Mouse (Mus musculus) kidney, postnatal 36 days (tissue): ENCODE results near the gene Slc19a3.
"Not testable (repeated sequence)": the region's sequence is repeated elsewhere in the genome, so short reads cannot be mapped to it uniquely, and the experiment has no call there.

Experiments used
- DNase-seq, 2 experiments: peaks; one replicate each; pipeline ENCODE4 v3.0.0; 2021 to 2022; ENCODE audit warnings: mixed read lengths in 2 of 2

Slc19a3 gene

DNA sequence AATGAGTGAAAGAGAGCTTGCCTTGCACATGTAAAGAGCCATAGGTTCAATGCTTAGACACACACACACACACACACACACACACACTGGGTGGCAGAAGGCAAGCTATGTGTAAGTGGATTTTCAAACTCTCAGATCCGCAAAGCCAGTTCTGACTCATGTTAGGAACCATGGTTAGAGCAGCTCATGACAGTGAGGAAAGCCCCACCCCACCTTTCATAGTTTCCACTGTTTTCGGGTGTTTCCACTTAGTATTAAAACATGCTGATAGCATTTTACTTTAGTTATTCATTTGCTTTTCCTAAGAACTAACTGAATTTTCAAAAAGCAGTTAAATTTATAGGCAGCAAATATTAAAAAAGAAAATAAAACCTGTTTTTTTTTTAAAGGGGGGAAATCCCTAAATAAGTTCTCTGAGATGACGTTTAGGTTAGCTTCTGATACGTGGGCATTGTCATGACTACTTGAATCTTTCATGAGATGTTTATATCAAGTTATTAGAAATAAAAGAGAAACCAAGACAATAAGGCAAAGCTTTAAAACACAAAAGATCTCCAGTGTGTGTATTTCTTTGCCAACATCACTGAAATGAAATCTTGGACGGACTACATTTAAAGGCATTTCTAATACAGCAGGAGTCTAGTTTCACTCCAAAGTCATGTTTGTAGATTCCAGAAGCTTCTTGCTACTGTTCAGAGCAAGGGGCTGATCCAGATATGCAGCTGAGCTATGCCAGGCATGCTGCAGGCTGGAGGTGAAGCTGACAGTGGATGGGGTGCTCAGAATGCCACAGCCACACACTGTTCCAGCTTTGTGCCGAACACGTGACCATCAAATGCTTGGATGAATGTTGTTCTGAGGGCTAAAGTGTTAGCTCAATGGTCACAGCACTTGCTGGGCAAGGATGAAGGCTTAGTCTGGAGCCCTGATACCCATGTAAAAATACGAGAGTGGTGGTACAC is 31.7 kb downstream of the Slc19a3 start:
- DNase-seq: no peak

DNA sequence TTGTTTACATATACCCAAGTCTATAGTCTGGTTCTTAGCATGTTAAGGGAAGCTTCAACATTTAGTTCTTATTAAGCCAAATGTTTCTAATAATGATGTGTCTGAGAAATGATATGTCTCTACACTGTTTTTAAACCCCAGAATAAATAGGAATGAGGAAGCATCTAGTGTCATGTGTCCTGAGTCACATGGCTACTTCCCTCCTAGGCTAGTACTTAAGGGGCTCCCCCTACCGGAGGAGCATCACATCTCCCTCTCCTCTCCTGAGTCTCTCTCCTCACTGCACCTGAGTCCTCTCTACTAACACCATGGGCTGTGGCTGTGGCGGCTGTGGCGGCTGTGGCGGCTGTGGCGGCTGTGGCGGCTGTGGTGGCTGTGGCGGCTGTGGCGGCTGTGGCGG is 37.9 kb downstream of the Slc19a3 start, which contains the start of gene Gm47959:
Gene Gm47959, plus strand, starts transcription at position 243 of the 400 bp plus-strand sequence.
- DNase-seq: not testable (repeated sequence)

DNA sequence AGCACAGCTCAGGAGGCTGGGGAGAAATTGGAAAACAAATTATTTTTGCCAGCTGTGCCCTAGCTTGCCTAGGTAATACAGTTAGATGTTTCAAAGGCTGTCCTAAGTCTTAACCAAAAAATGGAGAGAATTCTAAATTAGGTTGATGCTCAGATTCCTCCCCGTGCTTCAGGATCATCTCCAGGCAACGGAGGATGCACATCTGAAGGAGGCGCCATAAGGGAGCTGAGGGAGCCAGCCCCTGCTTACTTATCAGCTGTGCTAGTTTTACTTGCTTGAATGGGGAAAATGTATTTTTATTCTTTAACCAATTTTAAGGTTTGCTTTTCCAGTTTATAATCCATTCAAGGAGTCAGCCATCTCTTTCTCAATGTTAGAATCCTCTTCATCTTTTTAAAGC is 44.3 kb downstream of the Slc19a3 start:
- no peak for DNase-seq

DNA sequence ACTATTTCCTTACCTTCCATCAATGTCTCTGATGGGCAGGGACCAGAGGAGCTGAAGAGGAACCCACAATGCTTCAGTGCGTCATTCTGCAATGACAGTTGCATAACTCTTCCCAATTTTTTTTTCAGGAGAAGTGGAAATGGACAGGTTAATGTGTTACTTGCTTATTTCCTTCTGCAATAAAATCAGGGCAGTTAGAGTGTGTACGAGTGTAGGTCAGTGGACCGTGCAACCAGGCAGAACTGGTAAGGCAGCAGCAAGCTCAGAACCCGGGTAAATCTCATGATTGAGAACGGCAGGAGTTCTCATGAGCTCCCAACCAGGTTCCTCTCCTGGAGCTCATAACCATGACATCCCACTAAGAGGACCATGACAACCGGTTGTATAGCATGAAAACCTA is 46.2 kb downstream of the Slc19a3 start:
- DNase-seq: peak; percentile 67 to 83

DNA sequence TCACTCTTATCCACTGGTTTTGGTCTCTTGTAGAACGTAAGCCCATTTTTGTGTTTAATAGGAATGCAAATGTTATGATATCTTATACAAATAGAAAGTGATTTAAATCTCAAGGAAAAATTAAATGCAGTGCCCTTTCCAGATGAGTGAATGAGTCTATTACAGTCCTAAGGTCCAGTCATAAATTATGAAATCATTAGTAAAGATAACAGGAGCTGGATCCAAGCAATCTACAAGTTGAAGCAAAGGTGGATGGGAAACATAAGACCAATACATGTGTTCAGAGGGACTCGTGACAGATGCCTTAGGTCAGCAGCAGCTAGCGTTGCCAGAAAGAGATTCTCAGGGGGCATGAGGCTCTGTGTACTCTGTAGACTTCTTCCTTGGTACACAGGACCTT is 46.7 kb downstream of the Slc19a3 start:
- DNase-seq: no peak

DNA sequence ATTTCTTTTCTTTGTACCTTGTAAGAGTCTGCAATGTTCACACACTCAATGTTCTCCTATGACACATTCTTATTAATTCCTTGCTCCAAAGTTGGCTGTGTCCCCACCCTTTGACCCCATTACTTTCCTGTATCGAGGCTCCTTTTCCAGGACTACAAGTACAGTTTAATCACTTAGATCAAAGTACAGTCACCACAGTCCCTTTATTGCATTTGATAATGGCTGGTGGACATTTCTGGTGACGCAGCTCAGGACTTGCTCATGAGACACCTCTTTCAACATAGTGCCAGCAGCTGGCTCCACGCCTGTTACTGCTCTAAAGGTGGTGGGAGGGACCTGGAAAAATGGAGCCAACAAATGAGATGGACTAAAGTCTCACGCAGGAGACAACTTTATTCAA is 47.2 kb downstream of the Slc19a3 start:
- peak; percentile 44 to 54 for DNase-seq

DNA sequence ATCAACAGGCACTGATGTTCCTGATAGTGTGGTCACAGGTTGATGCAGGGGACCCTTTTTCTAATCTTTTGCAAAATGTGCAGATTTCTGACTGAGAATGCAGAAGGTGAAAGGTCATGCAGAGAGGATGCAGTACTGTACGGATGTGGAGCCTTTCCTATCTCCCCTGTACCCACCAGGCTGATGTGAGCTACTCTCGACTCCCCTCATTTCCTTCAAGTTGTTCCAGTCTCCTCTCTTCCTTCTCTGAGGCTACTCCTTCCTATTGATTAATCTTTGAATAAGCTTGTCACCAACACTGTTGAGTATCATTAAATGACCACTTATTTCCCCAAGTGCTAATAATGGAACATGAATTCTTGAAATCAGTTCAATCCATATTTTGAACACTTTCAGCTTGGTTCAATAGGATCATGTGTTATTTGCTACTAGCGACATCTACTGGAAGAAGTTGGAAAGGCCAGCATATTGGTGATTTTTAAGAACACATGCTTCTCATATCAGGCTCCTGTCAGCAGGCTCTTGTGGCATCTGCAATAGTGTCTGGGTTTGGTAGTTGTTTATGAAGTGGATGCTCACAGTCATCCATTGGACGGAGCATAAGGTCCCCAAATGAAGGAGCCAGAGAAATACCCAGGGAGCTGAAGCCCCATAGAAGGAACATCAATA is 50.6 kb downstream of the Slc19a3 start:
- DNase-seq: peak; percentile 62 to 69

DNA sequence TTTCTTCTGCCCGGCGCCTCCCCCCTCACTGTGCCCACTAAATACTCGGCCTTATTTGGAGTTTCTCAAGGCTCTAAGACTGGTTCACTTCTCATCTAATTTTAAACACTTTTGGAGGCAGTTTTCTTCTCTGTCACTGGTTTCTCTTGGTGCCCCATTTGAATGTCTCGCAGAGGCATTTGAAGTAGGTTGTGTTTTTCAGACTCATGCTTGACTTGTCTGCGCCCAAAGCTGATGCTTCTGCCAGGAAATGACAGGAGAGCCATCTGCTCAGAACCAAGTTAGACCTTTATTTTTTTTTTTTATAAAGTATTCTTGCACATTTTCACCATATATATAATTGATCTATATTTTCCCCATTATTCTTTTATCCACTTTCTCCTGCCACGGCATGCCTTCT is 51.5 kb downstream of the Slc19a3 start:
- DNase-seq: no peak

DNA sequence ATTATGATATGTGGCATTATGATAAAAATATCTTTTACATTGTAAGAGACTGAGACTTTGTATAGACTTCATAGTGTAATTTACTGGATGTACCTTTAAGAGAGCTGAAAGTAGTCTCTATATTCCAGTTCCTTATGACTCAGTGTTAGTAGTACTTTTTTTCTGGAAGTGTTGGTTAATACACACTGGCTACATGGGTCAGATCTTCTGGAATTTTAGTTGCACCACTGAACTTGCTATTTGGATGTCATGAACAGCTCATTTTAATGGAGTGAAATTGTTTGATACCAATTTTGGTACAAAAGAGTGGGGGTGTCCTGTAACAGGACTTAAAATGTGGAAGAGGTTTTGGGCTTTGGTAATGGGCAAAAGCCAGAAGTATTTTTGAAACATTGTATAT is 60.4 kb downstream of the Slc19a3 start:
- no peak for DNase-seq

DNA sequence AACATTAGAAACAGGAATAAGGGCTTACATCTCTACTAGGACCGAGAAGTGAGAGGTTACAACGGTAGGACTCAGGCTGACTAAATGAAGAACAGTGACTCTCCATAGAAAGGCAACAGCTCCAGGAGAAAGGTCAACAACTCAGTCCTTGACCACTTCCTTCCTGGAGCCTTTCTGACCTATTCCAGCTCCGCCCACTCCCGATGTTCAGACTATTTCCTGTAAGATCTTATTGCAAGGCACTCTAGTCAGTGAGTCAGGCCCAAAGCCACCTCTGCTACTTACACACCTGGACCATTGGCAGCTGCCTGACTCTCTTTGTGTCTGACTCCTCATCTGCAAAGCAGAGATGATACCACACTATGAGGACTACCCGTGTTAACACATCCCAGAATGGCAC is 62.5 kb downstream of the Slc19a3 start:
- DNase-seq: peak; percentile 21 to 29

DNA sequence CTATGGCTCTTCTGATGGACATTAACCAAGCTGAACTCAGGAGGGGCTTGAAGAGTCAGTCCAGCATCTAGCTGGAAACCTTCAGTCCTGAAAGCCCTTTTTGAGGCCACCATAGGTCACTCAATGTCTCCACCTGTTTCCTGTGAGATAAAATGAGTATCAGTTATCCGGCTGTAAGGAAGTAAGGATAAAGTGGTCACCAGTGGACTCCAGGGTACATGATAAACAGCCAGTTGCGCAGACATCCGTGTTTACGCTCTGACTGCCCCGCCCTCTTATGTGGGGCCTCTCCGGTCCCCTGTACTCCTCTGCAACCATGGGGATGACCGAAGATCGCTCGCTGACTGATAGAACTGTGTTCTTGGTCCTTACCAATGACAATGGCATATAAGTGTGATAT is 63.9 kb downstream of the Slc19a3 start:
- DNase-seq: peak in 1 of 2 experiments; percentile 10

DNA sequence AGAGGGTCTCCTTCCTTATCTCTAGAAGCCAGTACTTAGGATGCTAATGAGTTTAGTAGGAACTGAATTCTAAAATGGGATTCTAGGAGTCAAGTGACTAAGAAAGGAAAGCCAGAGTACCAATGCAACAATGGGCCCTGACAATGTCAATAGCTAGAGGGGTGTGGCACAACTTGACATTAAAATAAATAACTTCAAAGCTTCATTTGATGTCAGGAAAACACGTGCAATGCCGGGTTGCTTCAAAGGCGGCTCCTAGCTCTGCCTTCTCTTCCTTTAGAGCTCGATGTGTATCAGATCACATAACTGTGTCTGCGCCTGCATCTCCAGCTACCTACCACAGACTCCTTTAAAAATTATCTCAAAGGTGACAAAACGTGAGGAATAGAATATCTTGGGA is 64.3 kb downstream of the Slc19a3 start:
- DNase-seq: no peak

DNA sequence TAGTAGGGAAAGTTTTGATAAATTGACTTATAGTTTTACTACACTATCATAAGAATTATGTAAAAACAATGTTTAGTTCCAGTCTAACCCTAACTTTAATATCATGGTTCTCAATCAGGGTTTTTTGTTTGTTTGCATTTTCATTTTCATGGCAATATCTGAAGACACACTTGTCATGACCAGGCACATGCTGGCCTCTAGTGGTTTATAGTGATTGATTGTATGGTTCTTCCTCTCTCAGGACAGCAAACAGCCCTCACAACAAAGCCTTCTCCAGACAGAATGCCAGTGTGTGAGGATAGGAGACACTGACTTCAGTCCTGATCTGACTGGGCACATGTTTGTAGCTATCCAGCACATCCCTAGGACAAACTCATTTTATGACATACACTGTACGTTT is 65.0 kb downstream of the Slc19a3 start:
- DNase-seq: peak; percentile 9 to 42

DNA sequence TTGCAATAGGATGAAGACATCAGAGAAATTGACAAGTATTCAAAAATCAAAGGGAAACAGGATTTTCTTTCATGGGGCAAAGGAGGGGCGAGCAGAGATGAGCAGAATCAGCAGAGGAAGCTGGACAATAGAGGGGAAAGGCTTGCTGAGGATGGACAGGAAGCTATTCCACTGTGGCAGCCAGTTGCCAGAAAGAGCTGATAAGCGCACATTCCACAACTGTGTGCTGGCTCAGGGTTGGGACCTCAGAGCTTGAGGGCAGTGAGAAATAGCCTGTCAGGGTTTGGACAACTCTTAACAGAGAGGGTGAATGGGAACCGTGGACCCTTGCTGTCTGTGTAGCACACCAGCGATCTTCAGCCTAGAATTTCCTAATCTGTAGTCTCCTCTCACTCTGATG is 66.2 kb downstream of the Slc19a3 start:
- peak; percentile 26 to 32 for DNase-seq

DNA sequence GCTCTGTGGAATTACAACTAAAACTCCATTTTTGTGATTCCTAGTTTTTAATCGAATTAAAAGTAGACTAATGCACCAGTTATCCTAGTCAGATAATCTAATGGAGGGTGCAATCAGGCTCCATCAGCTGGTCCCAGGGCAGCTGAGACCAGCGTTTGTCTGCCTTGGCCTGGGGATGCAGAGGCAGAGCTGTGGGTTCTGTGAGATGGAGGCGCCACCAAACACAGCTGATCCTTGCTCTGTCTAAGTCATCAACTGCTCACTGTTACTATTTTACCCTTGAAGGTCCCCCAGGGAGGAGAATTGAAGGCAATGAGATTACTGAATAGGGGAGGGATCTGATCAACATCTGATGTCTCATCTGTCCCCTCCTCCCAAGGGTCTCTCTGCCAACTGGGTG is 71.8 kb downstream of the Slc19a3 start:
- no peak for DNase-seq
